Comparison of ENCODE assay signal across 9 mouse cellular contexts in genomic region chr11:9116121-9116520, GRCm38 (mm10). TPM values are rescaled to one million over a fixed set of nuclear protein-coding genes. Genes with fewer than 3 reads are reported as not detected.
A peak's percentile ranks its signal among the peaks of the same experiment; 100 is the strongest.
DNase-seq lines count a peak whose midpoint lies in the region; ATAC-seq lines count a peak whose summit lies in the region.
"Had no signal": no experiment of that assay in that cellular context is flagged by ENCODE, and none has a peak within 500 bp of the region (broad histone marks: within the 10 kb centered on the region; RNA-seq: fewer than 3 reads in every experiment).

No protein-coding gene starts in this region.

- DNase-seq in heart, adult 8-10 months (ENCODE audit: low spot score) = no peak
- DNase-seq in WW6 (ENCODE audit: low read depth, low spot score) = peak; percentile 87
- DNase-seq in spleen, adult 12 weeks (ENCODE audit: low spot score) = no peak
- DNase-seq in gastrocnemius, postnatal 36 days = no peak
- DNase-seq: right cerebral cortex, adult 18-20 months had no signal

- no peaks in the 10 kb centered on the region for H3K9me3 ChIP-seq in heart, embryonic 15.5 days (replicated peaks)
- H3K9me3 ChIP-seq in hindbrain, embryonic 16.5 days (ENCODE audit: control insufficient read depth, low read length) = no peaks in the 10 kb centered on the region
- H3K9me3 ChIP-seq in midbrain, embryonic 15.5 days = no peaks in the 10 kb centered on the region

- intact Hi-C loops in gastrocnemius, postnatal 36 days (cut with DNase I) = no loop called here

- WGBS in heart, embryonic 15.5 days = 5% methylated on average over 10 of the region's 10 CpGs
- WGBS in hindbrain, embryonic 16.5 days = 4% methylated on average over 10 of the region's 10 CpGs
- WGBS in midbrain, embryonic 15.5 days = 3% methylated on average over 10 of the region's 10 CpGs

- peak overlapping the region; percentile 60 for H3K4me2 ChIP-seq in heart, embryonic 15.5 days
- peak overlapping the region; percentile 25 for H3K4me2 ChIP-seq in hindbrain, embryonic 16.5 days (ENCODE audit: low read length)
- H3K4me2 ChIP-seq in midbrain, embryonic 15.5 days = peak overlapping the region; percentile 11

- H3K27ac ChIP-seq in heart, embryonic 15.5 days = no peak overlapping the region
- no peak overlapping the region for H3K27ac ChIP-seq in hindbrain, embryonic 16.5 days (ENCODE audit: low read depth, low read length)
- no peak overlapping the region for H3K27ac ChIP-seq in midbrain, embryonic 15.5 days

- H3K9ac ChIP-seq in heart, embryonic 15.5 days = no peak overlapping the region
- H3K9ac ChIP-seq in hindbrain, embryonic 16.5 days (ENCODE audit: low read depth, low read length) = no peak overlapping the region
- no peak overlapping the region for H3K9ac ChIP-seq in midbrain, embryonic 15.5 days

- H3K4me1 ChIP-seq in heart, embryonic 15.5 days (replicated peaks) = peaks cover 28% of the 10 kb centered on the region
- peaks cover 21% of the 10 kb centered on the region for H3K4me1 ChIP-seq in hindbrain, embryonic 16.5 days (ENCODE audit: control insufficient read depth, insufficient read depth, low read depth, low read length)
- H3K4me1 ChIP-seq in midbrain, embryonic 15.5 days = peaks cover 31% of the 10 kb centered on the region

- H3K4me3 ChIP-seq in heart, embryonic 15.5 days = peak overlapping the region; percentile 36
- H3K4me3 ChIP-seq in hindbrain, embryonic 16.5 days (ENCODE audit: low read length) = peak overlapping the region; percentile 6; the same call in 1 of the 2 replicates
- H3K4me3 ChIP-seq in midbrain, embryonic 15.5 days = no peak overlapping the region

- no peaks in the 10 kb centered on the region for H3K36me3 ChIP-seq in heart, embryonic 15.5 days
- H3K36me3 ChIP-seq in hindbrain, embryonic 16.5 days (ENCODE audit: control insufficient read depth, insufficient read depth, low read length) = no peaks in the 10 kb centered on the region
- H3K36me3 ChIP-seq in midbrain, embryonic 15.5 days (replicated peaks) = no peaks in the 10 kb centered on the region

- peaks cover 18% of the 10 kb centered on the region; the same call in 1 of the 2 replicates for H3K27me3 ChIP-seq in heart, embryonic 15.5 days
- H3K27me3 ChIP-seq in hindbrain, embryonic 16.5 days (replicated peaks; ENCODE audit: control insufficient read depth, insufficient read depth, low read length) = peaks cover 14% of the 10 kb centered on the region
- peaks cover 29% of the 10 kb centered on the region for H3K27me3 ChIP-seq in midbrain, embryonic 15.5 days (replicated peaks)

- ATAC-seq in heart, embryonic 15.5 days (replicated peaks; ENCODE audit: insufficient number of reproducible peaks, insufficient read depth, low FRiP score, low read depth) = no peak
- ATAC-seq in hindbrain, embryonic 16.5 days = no peak
- ATAC-seq in midbrain, embryonic 15.5 days (replicated peaks) = no peak
- ATAC-seq in erythroblast, adult 5-6 weeks (replicated peaks; ENCODE audit: low FRiP score, poor library complexity, severe bottlenecking) = no peak

RNA-seq across cellular contexts. Expression of gene Upp1, which starts 1.8 kb away (rescaled TPM):
- 33.6 and 37.9 TPM in 2 replicates for polyA plus RNA-seq in heart, embryonic 15.5 days (2015; fragmentation: Nextera tagmentation; extraction: Ambion mirVana)
- 1 to 10 TPM; 2.5 to 9.8 (median 3.0) TPM for total RNA-seq in heart, adult 8-10 months (2022)
- 4.4 and 6.3 TPM in 2 replicates for polyA plus RNA-seq in hindbrain, embryonic 16.5 days (2015; fragmentation: Nextera tagmentation; extraction: Ambion mirVana)
- polyA plus RNA-seq in midbrain, embryonic 15.5 days (2015; fragmentation: Nextera tagmentation; extraction: Ambion mirVana) = 1.3 and 2.0 TPM in 2 replicates
- 2.3 TPM in 1 of 2 replicates, not detected in the other for total RNA-seq in erythroblast, adult 5-6 weeks (2015; ENCODE audit: low replicate concordance)
- 1.1 and 2.3 TPM in 2 replicates for total RNA-seq in erythroblast, adult 5-6 weeks (2017; ENCODE audit: low replicate concordance)
- under 1 TPM; 0.37 to 0.41 TPM for total RNA-seq in gastrocnemius, postnatal 36 days (2021)
